In the genomic region with DNA sequence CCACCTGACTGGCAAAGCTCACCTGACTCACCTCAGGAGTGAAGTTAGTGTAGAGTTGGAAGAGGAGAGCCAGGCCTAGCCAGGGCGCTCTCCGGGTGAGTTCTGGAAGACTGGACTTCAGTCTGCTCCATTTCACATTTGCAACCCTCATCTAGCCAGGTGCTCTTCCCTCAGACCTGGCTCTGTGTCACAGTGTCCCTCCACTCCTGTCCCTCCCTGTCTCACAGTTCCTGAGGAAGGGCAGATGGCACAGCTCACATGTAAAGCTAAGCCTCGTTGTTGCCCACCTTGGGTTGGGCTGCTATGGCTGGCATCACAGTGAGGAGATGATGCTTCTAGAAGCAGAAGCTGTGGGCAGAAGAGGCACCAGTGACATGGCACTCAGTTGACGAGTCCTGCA, we compare ENCODE assay signal across 12 mouse cellular contexts. TPM values are rescaled to one million over a fixed set of nuclear protein-coding genes. Genes with fewer than 3 reads are reported as not detected.
A peak's percentile ranks its signal among the peaks of the same experiment; 100 is the strongest.
DNase-seq lines count a peak whose midpoint lies in the region; ATAC-seq and TF ChIP-seq lines count a peak whose summit lies in the region.
"Had no signal": no experiment of that assay in that cellular context is flagged by ENCODE, and none has a peak within 500 bp of the region (broad histone marks: within the 10 kb centered on the region; RNA-seq: fewer than 3 reads in every experiment).

No protein-coding gene starts in this region.

- H3K9me3 ChIP-seq in heart, embryonic 10.5 days: no peaks in the 10 kb centered on the region
- no peaks in the 10 kb centered on the region for H3K9me3 ChIP-seq in intestine, embryonic 15.5 days
- no peaks in the 10 kb centered on the region for H3K9me3 ChIP-seq in intestine, postnatal 0 days (ENCODE audit: control insufficient read depth)
- H3K9me3 ChIP-seq in embryonic facial prominence, embryonic 10.5 days: no peaks in the 10 kb centered on the region
- H3K9me3 ChIP-seq in intestine, embryonic 16.5 days (ENCODE audit: control insufficient read depth, low read length): no peaks in the 10 kb centered on the region
- H3K9me3 ChIP-seq: midbrain, embryonic 15.5 days had no signal

- peaks cover 17% of the 10 kb centered on the region for H3K4me1 ChIP-seq in heart, embryonic 10.5 days
- peaks cover 10% of the 10 kb centered on the region for H3K4me1 ChIP-seq in intestine, embryonic 15.5 days (replicated peaks)
- H3K4me1 ChIP-seq in intestine, postnatal 0 days (replicated peaks; ENCODE audit: control insufficient read depth, insufficient read depth, low read length): no peaks in the 10 kb centered on the region
- H3K4me1 ChIP-seq in embryonic facial prominence, embryonic 10.5 days: peaks cover 14% of the 10 kb centered on the region
- peaks cover 6% of the 10 kb centered on the region; the same call in 1 of the 2 replicates for H3K4me1 ChIP-seq in intestine, embryonic 16.5 days (ENCODE audit: control insufficient read depth, insufficient read depth, low read length)

- intact Hi-C loops in heart, postnatal 10 days (cut with DNase I): no loop called here
- intact Hi-C loops in gastrocnemius, postnatal 36 days (cut with DNase I): no loop called here

- WGBS in heart, embryonic 10.5 days: 80% methylated on average over 4 of the region's 4 CpGs
- WGBS in intestine, embryonic 15.5 days: 82% methylated on average over 4 of the region's 4 CpGs
- 82% methylated on average over 4 of the region's 4 CpGs for WGBS in intestine, postnatal 0 days
- 89% methylated on average over 4 of the region's 4 CpGs for WGBS in embryonic facial prominence, embryonic 10.5 days
- 74% methylated on average over 4 of the region's 4 CpGs for WGBS in intestine, embryonic 16.5 days

- H3K27ac ChIP-seq in heart, embryonic 10.5 days: 0 out of 2 replicates have a peak overlapping the region, but pooled peaks have one; percentile 25
- no peak overlapping the region for H3K27ac ChIP-seq in intestine, embryonic 15.5 days
- H3K27ac ChIP-seq in intestine, postnatal 0 days (ENCODE audit: low read depth, low read length): no peak overlapping the region
- H3K27ac ChIP-seq in embryonic facial prominence, embryonic 10.5 days (replicated peaks): peak overlapping the region; percentile 24; the same call in 1 of the 2 replicates
- H3K27ac ChIP-seq in intestine, embryonic 16.5 days (ENCODE audit: low read length): no peak overlapping the region
- H3K27ac ChIP-seq: layer of hippocampus, adult 2 months; midbrain, embryonic 15.5 days; stomach, postnatal 0 days had no signal

- H3K4me2 ChIP-seq in intestine, embryonic 15.5 days (replicated peaks): no peak overlapping the region
- no peak overlapping the region for H3K4me2 ChIP-seq in intestine, postnatal 0 days (replicated peaks; ENCODE audit: low read depth)
- no peak overlapping the region for H3K4me2 ChIP-seq in intestine, embryonic 16.5 days (ENCODE audit: low read depth, low read length)
- H3K4me2 ChIP-seq: midbrain, embryonic 15.5 days had no signal

- no peak for TF ChIP-seq CTCF in intestine, postnatal 0 days (IDR thresholded peaks at IDR 0.05; ENCODE audit: low read depth)

- H3K4me3 ChIP-seq in heart, embryonic 10.5 days: no peak overlapping the region
- no peak overlapping the region for H3K4me3 ChIP-seq in intestine, embryonic 15.5 days (replicated peaks)
- no peak overlapping the region for H3K4me3 ChIP-seq in intestine, postnatal 0 days (ENCODE audit: low read depth, low read length)
- no peak overlapping the region for H3K4me3 ChIP-seq in embryonic facial prominence, embryonic 10.5 days
- no peak overlapping the region for H3K4me3 ChIP-seq in intestine, embryonic 16.5 days (ENCODE audit: low read length)
- H3K4me3 ChIP-seq: layer of hippocampus, adult 2 months; midbrain, embryonic 15.5 days had no signal

- no peak overlapping the region for H3K9ac ChIP-seq in intestine, embryonic 15.5 days
- H3K9ac ChIP-seq in intestine, postnatal 0 days (ENCODE audit: low read depth, low read length): no peak overlapping the region
- no peak overlapping the region for H3K9ac ChIP-seq in intestine, embryonic 16.5 days (ENCODE audit: low read depth, low read length)
- H3K9ac ChIP-seq: midbrain, embryonic 15.5 days had no signal

- no peak for DNase-seq in heart, embryonic 10.5 days (ENCODE audit: low spot score)
- DNase-seq in heart, postnatal 10 days: no peak
- no peak for DNase-seq in embryonic facial prominence, embryonic 10.5 days (ENCODE audit: low spot score)
- DNase-seq in gastrocnemius, postnatal 36 days: no peak
- DNase-seq in layer of hippocampus, postnatal 36 days: no peak
- DNase-seq: thymus, postnatal 25 days had no signal

- peak; percentile 11; the same call in 1 of the 2 replicates for ATAC-seq in intestine, embryonic 15.5 days
- no peak for ATAC-seq in intestine, postnatal 0 days
- 0 out of 2 replicates have a peak, but pooled peaks have one; percentile 3 for ATAC-seq in intestine, embryonic 16.5 days

- peaks cover 93% of the 10 kb centered on the region for H3K36me3 ChIP-seq in heart, embryonic 10.5 days
- H3K36me3 ChIP-seq in intestine, embryonic 15.5 days: no peaks in the 10 kb centered on the region
- peaks cover 40% of the 10 kb centered on the region for H3K36me3 ChIP-seq in intestine, postnatal 0 days (ENCODE audit: control insufficient read depth, insufficient read depth)
- H3K36me3 ChIP-seq in embryonic facial prominence, embryonic 10.5 days (replicated peaks): peaks cover 82% of the 10 kb centered on the region
- no peaks in the 10 kb centered on the region; the same call in 1 of the 2 replicates for H3K36me3 ChIP-seq in intestine, embryonic 16.5 days (ENCODE audit: control insufficient read depth, insufficient read depth, low read length)
- H3K36me3 ChIP-seq: midbrain, embryonic 15.5 days had no signal

- H3K27me3 ChIP-seq in heart, embryonic 10.5 days (ENCODE audit: insufficient read depth, poor library complexity, severe bottlenecking): no peaks in the 10 kb centered on the region
- H3K27me3 ChIP-seq in intestine, embryonic 15.5 days (replicated peaks): no peaks in the 10 kb centered on the region
- H3K27me3 ChIP-seq in intestine, postnatal 0 days (replicated peaks; ENCODE audit: control insufficient read depth, insufficient read depth, low read length): no peaks in the 10 kb centered on the region
- H3K27me3 ChIP-seq in embryonic facial prominence, embryonic 10.5 days (replicated peaks; ENCODE audit: low read depth, poor library complexity, severe bottlenecking): no peaks in the 10 kb centered on the region
- H3K27me3 ChIP-seq in intestine, embryonic 16.5 days (replicated peaks; ENCODE audit: control insufficient read depth, insufficient read depth, low read length): no peaks in the 10 kb centered on the region
- H3K27me3 ChIP-seq: midbrain, embryonic 15.5 days had no signal

RNA-seq across cellular contexts. Expression of gene Nat10, which starts 55.2 kb away (rescaled TPM):
- 26.6 and 32.2 TPM in 2 replicates for polyA plus RNA-seq in heart, embryonic 10.5 days (2016; fragmentation: Nextera tagmentation; extraction: Ambion mirVana)
- 10 to 100 TPM; 17.6 to 20.7 TPM for total RNA-seq in heart, postnatal 10 days (2021)
- polyA plus RNA-seq in intestine, embryonic 15.5 days (2015; fragmentation: Nextera tagmentation; extraction: Ambion mirVana): 32.7 and 33.2 TPM in 2 replicates
- 8.8 and 9.3 TPM in 2 replicates for polyA plus RNA-seq in intestine, postnatal 0 days (2015; fragmentation: Nextera tagmentation; extraction: Ambion mirVana)
- polyA plus RNA-seq in embryonic facial prominence, embryonic 10.5 days (2016; fragmentation: Nextera tagmentation; extraction: Ambion mirVana): 31.5 and 35.4 TPM in 2 replicates
- 27.6 and 28.9 TPM in 2 replicates for polyA plus RNA-seq in intestine, embryonic 16.5 days (2015; fragmentation: Nextera tagmentation; extraction: Ambion mirVana)
- 10 to 100 TPM; 12.4 to 17.7 TPM for total RNA-seq in gastrocnemius, postnatal 36 days (2021)
- 10 to 100 TPM; 37.0 to 37.6 TPM for total RNA-seq in layer of hippocampus, postnatal 36 days (2021)

Comparison
In these comparisons a context has a peak if more than half of its experiments do, and no peak if none do; other contexts are left out.
1. H3K27ac ChIP-seq: peak in heart, embryonic 10.5 days (single experiment) and embryonic facial prominence, embryonic 10.5 days (single experiment); none in intestine, embryonic 15.5 days (single experiment), intestine, postnatal 0 days (single experiment) and intestine, embryonic 16.5 days (single experiment).